Mouse (Mus musculus) gastrocnemius, postnatal 36 days (tissue): Measurements from ENCODE around the gene Nhp2. TPM values are rescaled to one million over a fixed set of nuclear protein-coding genes. Genes with fewer than 3 reads are reported as not detected.
"Not testable (repeated sequence)": the region's sequence is repeated elsewhere in the genome, so short reads cannot be mapped to it uniquely, and the experiment has no call there.

ENCODE experiments used
- DNase-seq, 2 experiments: peaks; one replicate each; pipeline ENCODE4 v3.0.0; 2022
- intact Hi-C: fragments of 180-260 bp; cut with DNase I; formaldehyde crosslinking; loops from one replicate; pipeline ENCODE4 v1.15.1; 2025
- total RNA-seq, 2 experiments: library from RNA; stranded (reverse); gene quantifications; 2 replicates each; pipeline ENCODE4 v1.2.3; 2021

Nhp2 gene
- total RNA-seq, 2 experiments from 2014 or later: 21.0 to 24.7 TPM

DNA sequence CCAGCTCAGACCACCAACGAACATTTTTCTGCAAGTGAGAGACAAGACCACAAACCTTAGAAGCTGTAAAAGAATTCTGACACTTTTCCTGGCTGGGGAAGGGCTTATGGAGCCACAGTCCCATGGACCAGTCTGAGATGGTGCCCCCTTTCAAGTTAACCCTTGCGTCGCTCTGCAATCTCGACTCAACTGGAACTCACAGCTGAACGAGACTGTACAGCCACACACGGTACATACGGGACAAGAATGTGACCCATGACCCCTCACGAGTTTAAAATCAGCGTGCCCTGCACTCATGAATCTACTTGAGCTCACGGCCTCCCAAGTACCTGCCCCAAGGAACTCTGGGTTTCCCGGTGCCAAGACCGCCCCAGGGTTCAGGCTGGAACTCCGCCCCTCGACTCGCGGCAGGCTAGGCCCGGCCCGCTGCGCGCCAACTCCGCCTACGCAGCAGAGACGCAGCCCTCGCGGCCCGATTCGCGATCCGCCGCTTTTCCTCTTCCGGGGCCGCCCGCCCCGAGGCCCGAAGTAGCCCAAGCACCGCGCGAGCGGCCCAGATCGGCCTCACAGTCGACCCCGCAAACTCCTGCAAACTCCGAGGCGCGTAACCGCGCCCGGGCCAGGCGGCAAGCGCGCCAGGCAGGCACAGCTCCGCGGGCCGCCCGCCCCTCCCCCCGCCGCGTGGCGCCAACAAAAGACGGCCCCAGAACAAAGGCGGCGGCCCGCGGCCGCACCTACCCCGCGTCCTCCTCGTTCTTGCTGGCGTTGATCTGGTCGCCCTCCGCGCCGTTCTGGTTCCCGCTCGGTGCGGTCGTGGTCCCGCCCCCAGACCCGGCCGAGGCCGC lies 13.7 kb upstream of the Nhp2 start:
- DNase-seq: peak; percentile 78 to 82
- intact Hi-C loops: no loop called here

DNA sequence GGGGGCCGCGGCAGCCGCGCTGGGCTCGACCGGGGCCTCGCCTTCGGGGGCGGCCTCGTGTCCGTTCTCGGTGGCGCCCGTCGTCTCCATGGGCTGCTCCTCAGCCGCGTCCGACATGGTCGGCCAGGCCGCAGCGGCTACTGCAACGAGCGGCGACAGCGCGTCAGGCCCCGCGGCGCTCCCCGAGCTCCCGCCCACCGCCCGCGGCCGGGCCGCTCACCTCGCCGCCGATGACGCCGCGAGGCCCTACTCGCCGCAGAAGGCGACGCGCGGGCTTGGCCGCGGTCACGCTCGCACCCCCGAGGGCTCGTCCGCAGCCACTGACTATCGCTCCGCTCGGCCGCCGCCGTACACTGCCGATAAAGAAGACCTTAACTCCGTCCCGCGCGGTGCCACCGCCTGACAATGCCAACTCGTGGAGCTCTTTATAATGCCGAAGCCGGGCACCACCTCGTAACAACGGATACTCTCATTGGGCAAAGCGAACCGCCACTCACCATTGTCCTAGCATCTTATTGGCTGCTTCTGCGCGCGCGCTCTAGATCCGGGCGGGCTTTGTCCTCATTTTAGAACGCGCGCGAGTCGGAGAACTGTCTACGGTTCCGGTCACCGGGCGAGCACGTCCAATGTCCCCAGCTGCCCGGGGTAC lies 13.0 kb upstream of the Nhp2 start, which contains the start of gene Hnrnpab:
Gene Hnrnpab (minus strand): TSS at position 401 of the 649 bp plus-strand sequence.
- peak; percentile 94 to 97 for DNase-seq

DNA sequence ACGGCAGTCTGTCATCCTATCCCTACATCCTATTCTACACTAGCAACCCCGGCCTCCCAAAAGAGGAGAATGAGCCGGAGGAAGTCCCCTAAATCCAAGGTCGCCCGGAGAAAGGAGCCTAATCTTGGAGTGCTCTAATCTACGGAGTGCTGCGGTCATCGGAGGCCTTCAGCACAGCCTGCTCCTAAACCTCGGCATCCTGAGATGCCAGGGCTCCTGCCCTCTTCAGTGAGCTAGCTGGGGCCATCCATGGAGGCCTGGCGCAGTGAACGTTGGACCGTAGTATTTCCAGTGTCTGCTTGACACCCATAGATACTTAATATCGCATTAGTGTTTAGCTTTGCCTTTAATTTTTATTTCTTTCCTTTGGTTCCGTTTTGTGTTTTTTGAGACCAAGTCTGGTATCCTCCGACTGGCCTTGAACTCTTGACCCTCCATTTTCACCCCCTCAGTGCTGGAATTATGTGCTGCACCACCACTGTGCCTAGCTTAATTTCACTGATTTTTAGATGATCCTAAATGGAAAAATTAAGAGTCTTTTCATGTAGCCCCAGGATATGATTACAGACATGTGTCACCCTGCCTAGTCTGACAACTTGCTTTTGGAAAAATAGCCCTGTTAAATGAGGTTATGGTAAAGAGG lies 12.3 kb upstream of the Nhp2 start:
- intact Hi-C loops: no loop called here
- DNase-seq: no peak

More for the DNA sequence above, 13.0 kb upstream of the Nhp2 start, which contains the start of gene Hnrnpab:
- intact Hi-C loops: no loop called here

DNA sequence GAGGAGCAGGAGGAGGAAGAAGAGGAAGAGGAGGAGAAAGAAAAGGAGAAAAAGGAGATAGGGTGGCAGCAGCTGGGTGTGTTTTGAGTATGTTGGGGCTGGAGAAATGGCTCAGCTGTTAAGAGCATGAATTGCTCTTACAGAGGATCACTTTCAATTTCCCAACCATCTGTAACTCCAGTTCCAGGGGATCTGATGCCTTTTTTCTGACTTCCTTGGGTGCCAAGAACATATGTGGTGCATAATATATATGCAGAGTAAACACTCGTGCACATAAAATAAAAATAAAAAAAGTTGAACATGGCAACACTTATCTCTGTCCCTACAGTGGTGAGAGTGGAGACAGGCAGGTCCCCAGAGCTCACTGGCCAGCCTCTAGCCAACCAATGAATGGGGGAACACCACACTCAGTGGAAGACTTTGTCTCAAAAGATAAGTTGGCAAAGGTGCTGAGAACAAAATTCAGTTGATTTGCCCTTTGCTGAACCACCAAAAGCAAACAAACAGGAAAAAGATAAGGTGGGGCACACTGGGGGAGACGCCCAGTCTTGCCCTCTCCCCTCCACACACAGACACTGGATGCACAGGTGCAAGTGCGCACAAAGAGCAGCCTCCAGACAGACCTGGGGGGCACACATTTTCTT lies 10.1 kb upstream of the Nhp2 start:
- intact Hi-C loops: no loop called here
- DNase-seq: no peak

DNA sequence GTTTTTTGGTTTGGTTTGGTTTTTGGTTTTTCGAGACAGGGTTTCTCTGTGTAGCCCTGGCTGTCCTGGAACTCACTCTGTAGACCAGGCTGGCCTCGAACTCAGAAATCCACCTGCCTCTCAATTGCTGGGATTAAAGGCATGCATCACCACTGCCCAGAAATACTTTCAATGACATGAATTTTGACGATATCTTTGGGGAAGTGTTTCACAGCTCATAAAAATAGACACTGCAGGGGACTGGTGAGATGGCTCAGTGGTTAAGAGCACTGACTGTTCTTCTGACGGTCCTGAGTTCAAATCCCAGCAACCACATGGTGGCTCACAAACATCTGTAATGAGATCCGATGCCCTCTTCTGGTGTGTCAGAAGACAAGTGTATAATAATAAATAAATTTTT lies 9.6 kb upstream of the Nhp2 start:
- intact Hi-C loops, DNase-seq: not testable (repeated sequence)

DNA sequence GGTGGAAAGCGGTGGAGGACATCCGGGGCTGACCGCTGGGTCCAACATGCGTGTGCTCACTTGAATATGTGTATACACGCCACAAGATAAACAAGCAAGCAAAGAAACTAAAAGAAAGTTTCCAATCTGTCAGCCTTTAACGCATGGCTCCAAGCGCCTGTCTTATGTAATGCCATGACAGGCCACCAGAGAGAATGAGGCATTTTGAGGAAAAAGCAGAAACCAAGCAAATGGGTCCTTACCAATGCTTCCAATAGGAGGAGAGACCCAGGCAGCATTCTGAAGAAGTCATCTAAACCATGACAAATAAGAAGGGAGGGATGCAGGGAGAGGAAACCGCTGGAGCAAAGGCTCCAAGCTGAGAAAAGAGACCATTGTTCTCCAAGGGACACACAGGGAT lies 5.3 kb upstream of the Nhp2 start:
- DNase-seq: no peak
- intact Hi-C loops: no loop called here

DNA sequence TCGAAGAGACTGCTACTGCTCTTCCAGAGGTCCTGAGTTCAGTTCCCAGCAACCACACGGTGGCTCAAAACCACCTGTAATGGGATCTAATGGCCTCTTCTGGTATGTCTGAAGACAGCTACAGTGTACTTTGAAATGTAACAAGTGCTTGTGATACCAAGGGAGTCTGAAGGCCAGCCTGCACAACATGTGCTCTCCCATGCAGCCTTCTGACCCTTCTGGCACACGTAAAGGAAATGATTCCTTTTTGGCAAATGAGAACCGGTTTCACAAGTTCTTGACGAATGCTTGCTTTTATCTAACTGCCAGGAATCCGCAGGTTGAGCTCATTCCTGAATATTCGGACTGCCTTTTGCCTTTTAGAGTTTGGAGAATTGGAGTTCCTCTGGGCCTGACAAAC lies 4.4 kb upstream of the Nhp2 start:
- no peak for DNase-seq
- intact Hi-C loops: no loop called here

DNA sequence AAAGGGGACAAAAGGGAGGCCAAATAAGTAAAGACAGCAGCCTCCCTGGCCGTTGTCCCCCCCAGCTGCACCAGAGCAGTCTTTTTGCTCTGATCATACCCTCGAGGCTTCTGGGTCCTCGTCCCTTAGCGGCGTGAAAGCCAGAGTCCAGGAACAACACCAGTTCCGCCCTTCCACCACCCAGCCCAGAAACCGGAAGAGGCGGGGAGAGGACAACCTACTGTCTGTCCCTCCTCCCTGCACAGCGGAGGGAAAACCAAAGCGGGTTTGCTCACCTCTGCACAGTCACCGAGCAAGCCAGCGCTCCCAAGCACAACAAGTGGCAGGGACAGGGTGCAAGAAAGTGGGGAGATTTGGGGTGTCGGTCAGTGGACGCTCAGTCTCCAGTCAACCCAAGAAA lies 3.9 kb upstream of the Nhp2 start:
- intact Hi-C loops: no loop called here
- DNase-seq: peak; percentile 56 to 63

DNA sequence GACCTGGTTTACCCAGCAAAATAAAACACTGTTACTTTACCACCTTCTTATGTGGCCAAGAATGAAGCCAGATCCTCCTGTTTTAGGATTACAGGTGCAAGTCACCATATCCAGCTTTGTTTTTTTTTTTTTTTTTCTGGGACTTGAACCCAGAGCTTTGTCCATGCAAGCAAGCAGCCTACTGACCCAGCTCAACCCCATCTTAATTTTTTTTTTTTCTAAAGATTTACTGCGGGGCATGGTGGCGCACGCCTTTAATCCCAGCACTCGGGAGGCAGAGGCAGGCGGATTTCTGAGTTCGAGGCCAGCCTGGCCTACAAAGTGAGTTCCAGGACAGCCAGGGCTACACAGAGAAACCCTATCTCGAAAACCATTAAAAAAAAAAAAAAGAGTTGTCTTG lies 3.4 kb upstream of the Nhp2 start:
- DNase-seq, intact Hi-C loops: not testable (repeated sequence)

DNA sequence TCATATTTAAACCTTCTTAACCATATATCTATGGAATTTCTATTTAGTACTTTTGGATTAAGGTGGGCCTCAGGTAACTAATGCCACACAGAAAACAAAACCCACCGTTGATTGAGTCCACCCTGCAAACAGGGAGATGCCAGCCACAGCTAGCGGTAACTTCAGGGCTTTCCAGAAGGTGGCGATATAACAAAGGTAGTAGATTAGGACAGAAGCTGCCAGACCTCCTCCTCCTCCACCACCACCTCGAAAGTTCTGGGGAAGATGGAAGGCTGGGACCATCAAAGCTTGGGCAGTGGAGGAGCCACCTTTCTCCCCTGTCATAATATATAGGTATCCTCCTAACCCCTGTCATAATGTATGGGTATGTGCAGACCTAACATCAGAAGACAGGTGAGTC lies 1.8 kb upstream of the Nhp2 start:
- peak in 1 of 2 experiments; percentile 55 for DNase-seq
- intact Hi-C loops: loop anchor here (1.0 kb wide), 1 partner anchor 64 kb away; no protein-coding TSS in a partner anchor

DNA sequence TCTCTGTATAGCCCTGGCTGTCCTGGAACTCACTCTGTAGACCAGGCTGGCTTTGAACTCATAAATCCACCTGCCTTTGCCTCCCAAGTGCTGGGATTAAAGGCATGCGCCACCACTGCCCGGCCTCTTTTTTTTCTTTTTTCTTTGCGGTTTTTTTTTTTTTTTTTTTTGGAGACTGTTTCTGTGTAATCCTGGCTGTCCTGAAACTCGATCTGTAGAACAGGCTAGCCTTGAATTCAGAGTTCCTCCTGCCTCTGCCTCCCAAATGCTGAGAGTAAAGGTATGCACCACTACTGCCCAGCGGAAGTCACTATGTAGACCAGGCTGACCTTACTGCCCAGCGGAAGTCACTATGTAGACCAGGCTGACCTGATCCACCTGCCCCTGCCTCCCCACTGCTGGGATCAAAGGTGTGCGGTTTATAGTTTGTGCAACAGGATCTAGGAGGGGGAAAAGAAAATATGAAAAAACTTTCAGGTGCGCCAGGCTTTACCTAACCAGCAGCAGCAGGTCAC lies 584 bp upstream of the Nhp2 start:
- DNase-seq: no peak
- intact Hi-C loops: no loop called here

DNA sequence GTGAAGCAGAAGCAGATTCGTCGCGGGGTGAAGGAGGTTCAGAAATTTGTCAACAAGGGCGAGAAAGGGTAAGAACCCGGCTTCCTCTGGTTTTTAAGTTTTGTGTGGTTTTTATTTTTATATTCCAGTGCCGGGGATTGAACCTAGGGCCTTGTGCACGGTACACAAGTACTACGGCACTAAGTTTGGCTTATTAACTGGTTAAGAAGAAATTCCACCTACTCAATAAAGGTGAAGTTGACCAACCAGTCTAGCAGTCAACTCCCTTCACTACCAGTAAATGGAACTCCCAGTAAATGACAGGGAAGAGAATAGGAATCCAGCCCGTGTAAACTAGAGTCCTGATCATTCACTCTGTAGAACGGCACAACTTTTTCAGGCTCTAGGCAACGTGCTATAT lies 549 bp downstream of the Nhp2 start:
- intact Hi-C loops: no loop called here
- DNase-seq: no peak

DNA sequence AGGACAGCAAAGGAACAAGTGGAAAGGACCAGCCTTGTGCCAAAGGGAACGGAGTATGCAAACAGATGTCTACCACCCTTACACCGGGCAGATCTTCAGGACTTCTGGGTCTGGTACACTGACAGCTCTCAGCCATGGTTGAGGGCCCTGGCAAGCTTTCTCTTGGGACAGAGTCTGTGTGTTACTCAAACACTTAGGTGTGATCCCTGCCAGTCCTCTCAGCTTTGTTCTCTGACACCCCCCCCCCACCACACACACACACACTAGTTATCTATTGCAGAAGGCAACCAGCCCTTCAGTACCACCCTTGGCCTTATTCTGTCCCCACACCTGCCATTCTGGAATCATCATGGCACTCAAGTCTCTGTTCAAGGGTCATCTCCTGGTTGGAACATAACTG lies 2.2 kb downstream of the Nhp2 start:
- intact Hi-C loops: no loop called here
- DNase-seq: no peak

DNA sequence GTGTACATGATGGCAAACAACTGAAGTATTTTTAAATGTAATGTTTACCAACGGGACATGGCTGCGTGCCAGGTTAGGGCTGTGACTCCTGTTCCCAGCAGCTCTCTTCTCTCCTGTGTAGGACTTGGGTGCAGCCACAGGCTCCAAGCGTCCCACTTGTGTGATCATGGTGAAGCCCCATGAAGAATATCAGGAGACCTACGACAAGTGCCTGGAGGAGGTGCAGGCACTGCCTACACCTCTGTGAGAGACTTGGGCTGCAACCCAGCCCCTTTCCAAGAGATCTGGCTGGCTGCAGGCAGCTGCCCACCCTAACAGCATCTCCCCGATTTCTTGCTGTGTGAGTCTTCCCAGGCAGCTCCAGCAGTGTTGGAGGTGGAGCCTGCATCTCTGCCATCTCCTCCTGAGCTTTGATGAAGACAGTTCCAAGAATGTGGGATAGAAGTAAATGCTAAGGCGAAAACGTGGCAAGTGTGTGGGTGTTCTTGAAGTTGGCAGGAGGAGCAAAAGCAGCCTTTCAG lies 3.5 kb downstream of the Nhp2 start:
- DNase-seq: no peak
- intact Hi-C loops: no loop called here

DNA sequence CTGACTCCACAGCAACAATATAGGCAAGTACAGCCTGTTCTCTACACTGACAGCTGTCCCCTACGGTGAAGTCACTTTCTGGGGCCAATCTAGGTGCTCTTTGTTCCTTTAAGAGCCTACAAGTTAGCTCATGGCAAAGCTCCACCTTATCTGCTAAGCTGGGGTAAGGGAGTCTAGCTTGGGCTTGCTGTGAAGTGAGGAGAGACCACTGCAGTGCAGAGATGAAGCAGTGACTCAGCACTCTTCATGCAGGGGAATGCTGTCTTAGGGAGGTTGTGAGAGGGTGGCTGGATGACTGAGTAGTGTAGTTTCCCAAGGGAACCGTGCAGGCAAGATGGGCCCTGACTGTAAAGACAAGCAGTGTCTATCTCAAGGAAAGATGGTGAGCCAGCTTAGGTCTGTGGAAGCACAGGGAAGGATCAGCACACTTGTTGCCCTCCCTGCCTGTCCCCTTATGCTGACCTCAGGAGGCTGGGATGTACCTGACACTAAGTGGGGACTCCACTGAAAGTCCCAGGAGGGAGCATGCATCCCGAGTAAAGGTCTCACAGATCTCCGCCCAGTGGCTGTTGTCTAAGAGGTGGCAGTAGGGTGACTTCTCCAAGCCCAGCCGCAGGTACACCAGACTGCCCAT lies 5.8 kb downstream of the Nhp2 start:
- intact Hi-C loops: no loop called here
- no peak for DNase-seq

DNA sequence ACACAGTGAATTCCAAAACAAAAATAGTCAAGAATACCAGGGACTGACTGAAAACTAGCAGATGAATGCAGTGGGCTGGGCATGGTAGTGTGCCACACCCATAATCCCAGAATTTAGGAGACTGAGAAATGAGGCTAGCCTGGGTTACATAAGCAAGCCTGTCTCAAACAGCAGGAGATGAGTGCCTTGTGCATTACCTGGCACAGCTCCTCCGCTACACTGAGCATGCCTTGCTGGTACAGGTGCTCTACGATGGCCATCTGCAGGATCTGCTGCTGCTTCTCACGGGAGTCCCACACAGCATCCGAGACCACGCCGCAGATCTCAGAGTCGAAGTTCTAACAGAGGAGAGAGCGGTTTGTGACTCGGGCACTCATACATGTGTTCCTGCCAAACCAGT lies 7.9 kb downstream of the Nhp2 start:
- no peak for DNase-seq
- intact Hi-C loops: no loop called here

DNA sequence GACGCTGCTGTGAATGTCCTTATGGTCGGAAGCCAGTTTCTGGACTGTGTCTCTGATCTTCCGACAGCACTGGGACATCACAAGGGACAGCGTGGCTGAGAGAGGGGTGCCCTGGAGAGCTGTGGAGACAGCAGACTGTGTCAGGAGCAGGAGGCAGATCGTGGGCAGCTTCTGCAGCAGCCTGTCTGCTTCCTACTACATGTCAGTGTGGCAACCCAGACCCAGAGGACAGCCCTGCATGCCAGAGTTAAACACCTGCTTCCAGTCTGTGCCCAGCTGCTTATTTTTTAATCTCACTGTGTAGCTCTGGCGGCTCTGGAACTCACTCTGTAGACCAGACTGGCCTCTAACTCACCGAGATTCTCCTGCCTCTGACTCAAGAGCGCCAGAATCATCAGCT lies 8.4 kb downstream of the Nhp2 start:
- DNase-seq: no peak
- intact Hi-C loops: no loop called here

DNA sequence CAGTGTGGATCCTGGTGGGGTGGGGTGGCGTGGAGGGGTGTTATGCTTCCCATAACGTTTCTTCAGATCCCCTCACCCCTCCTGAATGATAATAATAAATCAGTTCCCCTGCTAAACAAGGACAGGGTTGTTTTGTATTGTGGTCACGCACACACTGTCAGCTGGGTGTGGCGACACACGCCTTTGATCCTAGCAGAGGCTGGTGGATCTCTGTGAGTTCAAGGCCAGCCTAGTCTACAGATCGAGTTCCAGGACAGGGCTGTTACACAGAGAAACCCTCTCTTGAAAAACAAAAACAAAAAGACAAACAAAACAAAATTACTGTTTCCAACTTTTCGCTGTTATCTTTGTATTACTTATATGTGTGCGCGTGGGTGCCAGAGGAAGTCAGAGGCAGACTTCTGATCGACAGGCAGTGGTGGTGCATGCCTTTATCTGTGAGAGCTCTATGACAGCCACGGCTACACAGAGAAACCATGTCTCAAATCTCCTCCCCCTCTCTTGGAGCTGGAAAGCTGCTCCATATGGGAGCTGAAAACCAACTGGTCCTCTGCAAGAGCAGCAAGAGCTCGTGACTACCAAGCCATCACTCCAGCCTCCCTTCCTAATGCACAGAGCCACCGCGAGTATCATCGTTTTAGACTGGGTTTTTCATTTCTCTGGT lies 10.2 kb downstream of the Nhp2 start:
- intact Hi-C loops: no loop called here
- no peak for DNase-seq

DNA sequence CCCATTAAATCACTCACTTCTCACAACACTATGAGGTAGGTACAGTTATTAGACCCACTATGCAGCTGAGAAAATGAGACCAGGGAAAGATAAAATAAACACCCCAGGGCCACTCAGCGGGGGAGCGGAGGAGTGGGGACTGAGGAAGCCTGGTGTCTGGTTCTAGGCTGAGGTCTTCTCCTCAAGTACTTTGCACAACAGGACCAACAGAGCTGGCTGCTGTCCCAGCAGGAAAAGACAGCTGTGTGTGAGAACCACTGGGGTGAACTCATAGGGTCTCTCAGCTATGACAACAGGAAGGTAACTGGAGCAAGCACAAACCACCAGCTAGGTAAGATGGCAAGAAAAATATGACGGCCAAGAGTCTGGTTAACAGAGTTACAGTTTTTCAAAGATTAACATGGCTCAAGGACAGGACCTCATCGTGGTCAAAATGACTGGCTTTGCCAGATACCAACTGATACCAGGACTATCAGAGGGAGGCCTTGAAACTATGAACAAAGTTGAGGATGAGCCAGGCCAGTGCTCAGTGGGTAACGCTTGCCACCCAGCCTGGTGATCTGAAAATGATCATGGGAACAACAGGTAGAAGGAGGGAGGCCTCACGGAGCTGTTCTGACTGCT lies 12.7 kb downstream of the Nhp2 start:
- intact Hi-C loops: no loop called here
- DNase-seq: no peak
